Mouse (Mus musculus) fat pad, adult 2 months (tissue): ENCODE results near the gene Ankib1.
"Not testable (repeated sequence)": the region's sequence is repeated elsewhere in the genome, so short reads cannot be mapped to it uniquely, and the experiment has no call there.

Experiments used
- DNase-seq: peaks from one replicate; pipeline ENCODE4 v3.0.0-alpha.2; 2011; ENCODE audit warnings: low read depth, low spot score; ENCODE audit errors: extremely low read depth

The Ankib1 gene

GRCm38 (mm10) chr5:3725491-3725890 is 77.2 kb downstream of the Ankib1 start:
- no peak for DNase-seq

- no peak for DNase-seq
These were observed 79.3 kb downstream of the Ankib1 start for GRCm38 (mm10) chr5:3723415-3723814.

GRCm38 (mm10) chr5:3722873-3723272 is 79.9 kb downstream of the Ankib1 start:
- DNase-seq, result no peak

GRCm38 (mm10) chr5:3719371-3719770 is 83.4 kb downstream of the Ankib1 start:
- DNase-seq, result no peak

GRCm38 (mm10) chr5:3715800-3716199 is 86.9 kb downstream of the Ankib1 start:
- no peak for DNase-seq

GRCm38 (mm10) chr5:3702180-3702579 is 100.5 kb downstream of the Ankib1 start:
- no peak for DNase-seq

- no peak for DNase-seq
These were observed 102.7 kb downstream of the Ankib1 start for GRCm38 (mm10) chr5:3700025-3700424.

GRCm38 (mm10) chr5:3696031-3696430 is 106.7 kb downstream of the Ankib1 start:
- no peak for DNase-seq

- no peak for DNase-seq
These were observed 107.5 kb downstream of the Ankib1 start for GRCm38 (mm10) chr5:3695191-3695590.

GRCm38 (mm10) chr5:3692956-3693355 is 109.8 kb downstream of the Ankib1 start:
- no peak for DNase-seq

- DNase-seq, result no peak
These were observed 111.4 kb downstream of the Ankib1 start for GRCm38 (mm10) chr5:3691283-3691682.

- DNase-seq, result no peak
These were observed 114.4 kb downstream of the Ankib1 start for GRCm38 (mm10) chr5:3688298-3688697.

- no peak for DNase-seq
These were observed 132.7 kb downstream of the Ankib1 start for GRCm38 (mm10) chr5:3669938-3670554.

GRCm38 (mm10) chr5:3666585-3666984 is 136.1 kb downstream of the Ankib1 start:
- DNase-seq, result no peak

GRCm38 (mm10) chr5:3665225-3665624 is 137.5 kb downstream of the Ankib1 start:
- DNase-seq, result no peak

- no peak for DNase-seq
These were observed 145.6 kb downstream of the Ankib1 start, which contains the start of gene Gatad1 for GRCm38 (mm10) chr5:3657085-3657484. TSS of gene Gatad1 (minus strand) at chr5:3657185.

GRCm38 (mm10) chr5:3653801-3654200 is 148.9 kb downstream of the Ankib1 start:
- DNase-seq, result no peak

- not testable (repeated sequence) for DNase-seq
These were observed 149.7 kb downstream of the Ankib1 start for GRCm38 (mm10) chr5:3652903-3653575.

GRCm38 (mm10) chr5:3651621-3652020 is 151.1 kb downstream of the Ankib1 start:
- DNase-seq, result no peak

- DNase-seq, result no peak
These were observed 151.8 kb downstream of the Ankib1 start, which contains the start of gene Tmbim7 for GRCm38 (mm10) chr5:3650881-3651280. TSS of gene Tmbim7 (plus strand) at chr5:3651181.

- no peak for DNase-seq
These were observed 153.9 kb downstream of the Ankib1 start for GRCm38 (mm10) chr5:3648849-3649210.

- DNase-seq, result no peak
These were observed 154.4 kb downstream of the Ankib1 start for GRCm38 (mm10) chr5:3648206-3648848.
